Mouse (Mus musculus) midbrain, embryonic 14.5 days (tissue): ENCODE data around the gene Napb. TPM values are rescaled to one million over a fixed set of nuclear protein-coding genes. Genes with fewer than 3 reads are reported as not detected.

Experiments used
- ATAC-seq: fragments of 200-750 bp; cut with Nextera tagmentation; 2 replicates; pipeline ENCODE4 v1.8.0; 2017; ENCODE audit warnings: moderate number of reproducible peaks, moderate library complexity; ENCODE audit not compliant: low FRiP score, low TSS enrichment
- DNase-seq: peaks from one replicate; pipeline ENCODE4 v3.0.0-alpha.2; 2015
- H3K27ac ChIP-seq: fragments of 300-500 bp; sonication (generic); replicated peaks from 2 replicates; pipeline ENCODE4 v1.5.1; 2014; ENCODE audit warnings: mild to moderate bottlenecking, low read depth, low read length, moderate library complexity
- H3K27me3 ChIP-seq: fragments of 300-500 bp; sonication (generic); 2 replicates; pipeline ENCODE4 v1.6.1; 2014; ENCODE audit warnings: low read length, control low read depth, mixed read lengths; ENCODE audit not compliant: control insufficient read depth, insufficient read depth
- H3K36me3 ChIP-seq: fragments of 300-500 bp; sonication (generic); 2 replicates; pipeline ENCODE4 v1.6.1; 2014; ENCODE audit warnings: low read length, control low read depth; ENCODE audit not compliant: control insufficient read depth, insufficient read depth
- H3K4me1 ChIP-seq: fragments of 300-500 bp; sonication (generic); 2 replicates; pipeline ENCODE4 v1.6.1; 2014; ENCODE audit warnings: mild to moderate bottlenecking, antibody characterized with exemption, low read length, control low read depth; ENCODE audit not compliant: control insufficient read depth, insufficient read depth
- H3K4me2 ChIP-seq: fragments of 300-500 bp; sonication (generic); 2 replicates; pipeline ENCODE4 v1.6.1; 2014; ENCODE audit warnings: mild to moderate bottlenecking, low read length, moderate library complexity
- H3K4me3 ChIP-seq: fragments of 300-500 bp; sonication (generic); replicated peaks from 2 replicates; pipeline ENCODE4 v1.5.1; 2014; ENCODE audit warnings: low read depth, low read length
- H3K9ac ChIP-seq: fragments of 300-500 bp; sonication (generic); replicated peaks from 2 replicates; pipeline ENCODE4 v1.6.1; 2014; ENCODE audit warnings: mild to moderate bottlenecking, low read length, moderate library complexity
- H3K9me3 ChIP-seq: fragments of 300-500 bp; sonication (generic); 2 replicates; pipeline ENCODE4 v1.6.1; 2016; ENCODE audit warnings: low read length, control low read depth, mixed read lengths; ENCODE audit not compliant: control insufficient read depth
- WGBS: fragments of 180-500 bp; shearing (Covaris S2); extraction: QIAGEN DNeasy Blood & Tissue Kit; methylation state at CpG from one replicate; pipeline ENCODE4 v1.1.7; 2014; 5-methylcytosine and 5-hydroxymethylcytosine counted together
- polyA plus RNA-seq: library from polyadenylated mRNA; unstranded; fragments of >200 nt; fragmentation: Nextera tagmentation; extraction: Ambion mirVana; gene quantifications from 2 replicates; pipeline ENCODE4 v1.2.1, GENCODE M21; 2014

The Napb gene
- polyA plus RNA-seq, 1 experiment from 2014 or later = 78.1 TPM

- DNase-seq = no peak
- no peak overlapping the region for H3K27ac ChIP-seq
- H3K27me3 ChIP-seq = no peaks in the 10 kb centered on the region
- no peaks in the 10 kb centered on the region for H3K9me3 ChIP-seq
- no peak for ATAC-seq
- no peak overlapping the region for H3K4me3 ChIP-seq
- no peak overlapping the region for H3K4me2 ChIP-seq
- H3K4me1 ChIP-seq = no peaks in the 10 kb centered on the region
- no peaks in the 10 kb centered on the region for H3K36me3 ChIP-seq
- 85% methylated on average over 3 of the region's 3 CpGs for WGBS
- H3K9ac ChIP-seq = no peak overlapping the region
Observed at GRCm38 (mm10) chr2:148743001-148743400, 10.7 kb upstream of the Napb start.

- ATAC-seq = no peak; the same call in none of the 2 replicates
- peak overlapping the region; percentile 70 for H3K27ac ChIP-seq
- WGBS = under 1% methylated on average over 35 of the region's 35 CpGs
- peak overlapping the region; percentile 92 for H3K4me2 ChIP-seq
- no peaks in the 10 kb centered on the region for H3K9me3 ChIP-seq
- peak; percentile 57 for DNase-seq
- no peaks in the 10 kb centered on the region for H3K36me3 ChIP-seq
- H3K4me3 ChIP-seq = peak overlapping the region; percentile 81
- H3K27me3 ChIP-seq = no peaks in the 10 kb centered on the region
- peaks cover 9% of the 10 kb centered on the region; the same call in 1 of the 2 replicates for H3K4me1 ChIP-seq
- H3K9ac ChIP-seq = peak overlapping the region; percentile 89
Observed at GRCm38 (mm10) chr2:148731614-148732326, 497 bp downstream of the Napb start.

- ATAC-seq = no peak
- H3K9ac ChIP-seq = no peak overlapping the region
- H3K4me1 ChIP-seq = no peaks in the 10 kb centered on the region
- no peak overlapping the region for H3K4me3 ChIP-seq
- H3K4me2 ChIP-seq = no peak overlapping the region
- 85% methylated on average over 2 of the region's 2 CpGs for WGBS
- no peak overlapping the region for H3K27ac ChIP-seq
- DNase-seq = no peak
- no peaks in the 10 kb centered on the region for H3K9me3 ChIP-seq
- no peaks in the 10 kb centered on the region for H3K36me3 ChIP-seq
- H3K27me3 ChIP-seq = no peaks in the 10 kb centered on the region
Observed at GRCm38 (mm10) chr2:148719271-148719995, 12.8 kb downstream of the Napb start.

- Histone ChIP-seq H3K27me3 (no peaks in the 10 kb centered on the region), H3K36me3 (peaks cover 3% of the 10 kb centered on the region; the same call in 1 of the 2 replicates), H3K4me1 (no peaks in the 10 kb centered on the region), H3K9me3 (no peaks in the 10 kb centered on the region), H3K4me2 (no peak overlapping the region), H3K9ac (no peak overlapping the region), H3K4me3 (no peak overlapping the region), H3K27ac (no peak overlapping the region)
- ATAC-seq = no peak
- DNase-seq = no peak
- 67% methylated on average over 2 of the region's 2 CpGs for WGBS
Observed at GRCm38 (mm10) chr2:148717072-148717471, 15.2 kb downstream of the Napb start.

GRCm38 (mm10) chr2:148712326-148712725 lies 19.9 kb downstream of the Napb start:
- no peaks in the 10 kb centered on the region for H3K4me1 ChIP-seq
- no peak overlapping the region for H3K9ac ChIP-seq
- ATAC-seq (no peak), DNase-seq (no peak)
- 76% methylated on average over 3 of the region's 3 CpGs for WGBS
- H3K27ac ChIP-seq = no peak overlapping the region
- no peak overlapping the region for H3K4me2 ChIP-seq
- peaks cover 22% of the 10 kb centered on the region for H3K36me3 ChIP-seq
- no peak overlapping the region for H3K4me3 ChIP-seq
- no peaks in the 10 kb centered on the region for H3K27me3 ChIP-seq
- no peaks in the 10 kb centered on the region for H3K9me3 ChIP-seq

GRCm38 (mm10) chr2:148707202-148707530 lies 25.1 kb downstream of the Napb start:
- Histone ChIP-seq H3K36me3 (peaks cover 33% of the 10 kb centered on the region), H3K4me2 (no peak overlapping the region), H3K9me3 (no peaks in the 10 kb centered on the region), H3K4me3 (no peak overlapping the region), H3K4me1 (no peaks in the 10 kb centered on the region), H3K27me3 (no peaks in the 10 kb centered on the region), H3K27ac (no peak overlapping the region), H3K9ac (no peak overlapping the region)
- 58% methylated on average over 6 of the region's 6 CpGs for WGBS
- ATAC-seq (no peak), DNase-seq (no peak)

GRCm38 (mm10) chr2:148706409-148707201 lies 25.7 kb downstream of the Napb start:
- Histone ChIP-seq H3K4me3 (no peak overlapping the region), H3K9me3 (no peaks in the 10 kb centered on the region), H3K9ac (no peak overlapping the region), H3K27ac (0 out of 2 replicates have a peak overlapping the region, but pooled peaks have one; percentile 9), H3K4me2 (no peak overlapping the region), H3K27me3 (no peaks in the 10 kb centered on the region), H3K4me1 (no peaks in the 10 kb centered on the region), H3K36me3 (peaks cover 27% of the 10 kb centered on the region)
- DNase-seq (peak; percentile 76), ATAC-seq (no peak)
- WGBS = 73% methylated on average over 15 of the region's 15 CpGs

GRCm38 (mm10) chr2:148698571-148698970 lies 33.7 kb downstream of the Napb start:
- H3K4me3 ChIP-seq = no peak overlapping the region
- H3K9me3 ChIP-seq = no peaks in the 10 kb centered on the region
- no peak overlapping the region for H3K27ac ChIP-seq
- no peak overlapping the region for H3K9ac ChIP-seq
- no peaks in the 10 kb centered on the region for H3K4me1 ChIP-seq
- no peak overlapping the region for H3K4me2 ChIP-seq
- no peaks in the 10 kb centered on the region for H3K27me3 ChIP-seq
- WGBS = 92% methylated on average over 5 of the region's 5 CpGs
- ATAC-seq = no peak
- no peak for DNase-seq
- H3K36me3 ChIP-seq = peaks cover 66% of the 10 kb centered on the region
